Mouse (Mus musculus): ENCODE data around the gene 4921539E11Rik. TPM values are rescaled to one million over a fixed set of nuclear protein-coding genes. Genes with fewer than 3 reads are reported as not detected.

The 4921539E11Rik gene
- total and polyA plus RNA-seq, 2 experiments from 2014 or later: not detected

GRCm38 (mm10) chr4:103321461-103321860 lies 30.8 kb upstream of the 4921539E11Rik start:
- no peaks in the 10 kb centered on the region for H3K4me1 ChIP-seq (ENCODE audit: control insufficient read depth, insufficient read depth)
- H3K4me3 ChIP-seq (ENCODE audit: low read depth, low read length): no peak overlapping the region
- H3K36me3 ChIP-seq (replicated peaks; ENCODE audit: control insufficient read depth, insufficient read depth, low read length): peaks cover 15% of the 10 kb centered on the region
- TF ChIP-seq EP300 (IDR thresholded peaks at IDR 0.05; ENCODE audit: low read depth): no peak
- no peak for TF ChIP-seq CTCF (IDR thresholded peaks at IDR 0.05; ENCODE audit: low read depth)
- DNase-seq (ENCODE audit: low spot score) (no peak), ATAC-seq (ENCODE audit: insufficient read depth, low read depth) (no peak)
- no peak overlapping the region for H3K27ac ChIP-seq (ENCODE audit: low read depth)
- H3K9me3 ChIP-seq (replicated peaks; ENCODE audit: control insufficient read depth, low read length): no peaks in the 10 kb centered on the region
- no peaks in the 10 kb centered on the region for H3K27me3 ChIP-seq (ENCODE audit: control insufficient read depth, insufficient read depth, low read length)
- no peak overlapping the region for H3K9ac ChIP-seq (replicated peaks; ENCODE audit: low read depth, low read length)
- no peak overlapping the region for H3K4me2 ChIP-seq (ENCODE audit: low read depth, low read length)
- WGBS: 66% methylated on average over 6 of the region's 6 CpGs

GRCm38 (mm10) chr4:103315861-103316260 lies 25.2 kb upstream of the 4921539E11Rik start:
- ATAC-seq (ENCODE audit: insufficient read depth, low read depth): no peak
- no peaks in the 10 kb centered on the region for H3K27me3 ChIP-seq (ENCODE audit: control insufficient read depth, insufficient read depth, low read length)
- no peaks in the 10 kb centered on the region for H3K9me3 ChIP-seq (replicated peaks; ENCODE audit: control insufficient read depth, low read length)
- H3K27ac ChIP-seq (ENCODE audit: low read depth): no peak overlapping the region
- H3K36me3 ChIP-seq (replicated peaks; ENCODE audit: control insufficient read depth, insufficient read depth, low read length): peaks cover 3% of the 10 kb centered on the region; the same call in 1 of the 2 replicates
- WGBS: 75% methylated on average over 4 of the region's 4 CpGs
- H3K4me2 ChIP-seq (ENCODE audit: low read depth, low read length): no peak overlapping the region
- H3K4me1 ChIP-seq (ENCODE audit: control insufficient read depth, insufficient read depth): peaks cover 5% of the 10 kb centered on the region
- no peak overlapping the region for H3K4me3 ChIP-seq (ENCODE audit: low read depth, low read length)
- no peak for DNase-seq (ENCODE audit: low spot score)
- H3K9ac ChIP-seq (replicated peaks; ENCODE audit: low read depth, low read length): no peak overlapping the region
- TF ChIP-seq CTCF (IDR thresholded peaks at IDR 0.05; ENCODE audit: low read depth) (no peak), EP300 (IDR thresholded peaks at IDR 0.05; ENCODE audit: low read depth) (no peak)

- Histone ChIP-seq H3K27me3 (ENCODE audit: control insufficient read depth, insufficient read depth, low read length) (no peaks in the 10 kb centered on the region), H3K4me2 (ENCODE audit: low read depth, low read length) (peak overlapping the region; percentile 65), H3K9me3 (replicated peaks; ENCODE audit: control insufficient read depth, low read length) (no peaks in the 10 kb centered on the region), H3K27ac (ENCODE audit: low read depth) (0 out of 2 replicates have a peak overlapping the region, but pooled peaks have one; percentile 98), H3K36me3 (replicated peaks; ENCODE audit: control insufficient read depth, insufficient read depth, low read length) (peaks cover 3% of the 10 kb centered on the region; the same call in 1 of the 2 replicates), H3K4me1 (ENCODE audit: control insufficient read depth, insufficient read depth) (peaks cover 5% of the 10 kb centered on the region), H3K9ac (replicated peaks; ENCODE audit: low read depth, low read length) (peak overlapping the region; percentile 83), H3K4me3 (ENCODE audit: low read depth, low read length) (peak overlapping the region; percentile 66)
- DNase-seq (ENCODE audit: low spot score): no peak
- TF ChIP-seq CTCF (IDR thresholded peaks at IDR 0.05; ENCODE audit: low read depth): no peak
- TF ChIP-seq EP300 (IDR thresholded peaks at IDR 0.05; ENCODE audit: low read depth): no peak
- 52% methylated on average over 3 of the region's 3 CpGs for WGBS
- no peak for ATAC-seq (ENCODE audit: insufficient read depth, low read depth)
Measured at GRCm38 (mm10) chr4:103314526-103314910, 23.9 kb upstream of the 4921539E11Rik start.

GRCm38 (mm10) chr4:103313587-103314525 lies 23.2 kb upstream of the 4921539E11Rik start, which contains the start of gene Oma1:
Gene Oma1, plus strand, starts transcription at chr4:103313812.
- Histone ChIP-seq H3K27me3 (ENCODE audit: control insufficient read depth, insufficient read depth, low read length) (no peaks in the 10 kb centered on the region), H3K9me3 (replicated peaks; ENCODE audit: control insufficient read depth, low read length) (no peaks in the 10 kb centered on the region), H3K9ac (replicated peaks; ENCODE audit: low read depth, low read length) (peak within 1 kb of the TSS; percentile 83), H3K4me2 (ENCODE audit: low read depth, low read length) (peak within 1 kb of the TSS; percentile 65), H3K27ac (ENCODE audit: low read depth) (peak within 1 kb of the TSS; percentile 98), H3K36me3 (replicated peaks; ENCODE audit: control insufficient read depth, insufficient read depth, low read length) (no peaks in the 10 kb centered on the region), H3K4me3 (ENCODE audit: low read depth, low read length) (peak within 1 kb of the TSS; percentile 66), H3K4me1 (ENCODE audit: control insufficient read depth, insufficient read depth) (peaks cover 5% of the 10 kb centered on the region)
- under 1% methylated on average over 60 of the region's 61 CpGs for WGBS
- TF ChIP-seq EP300 (IDR thresholded peaks at IDR 0.05; ENCODE audit: low read depth): no peak; the same call in 1 of the 2 replicates
- peak; percentile 93 for TF ChIP-seq CTCF (IDR thresholded peaks at IDR 0.05; ENCODE audit: low read depth)
- ATAC-seq (ENCODE audit: insufficient read depth, low read depth): peak; percentile 100
- peak; percentile 97 for DNase-seq (ENCODE audit: low spot score)

GRCm38 (mm10) chr4:103303851-103304250 lies 13.2 kb upstream of the 4921539E11Rik start:
- Histone ChIP-seq H3K4me2 (ENCODE audit: low read depth, low read length) (no peak overlapping the region), H3K9me3 (replicated peaks; ENCODE audit: control insufficient read depth, low read length) (no peaks in the 10 kb centered on the region), H3K9ac (replicated peaks; ENCODE audit: low read depth, low read length) (no peak overlapping the region), H3K36me3 (replicated peaks; ENCODE audit: control insufficient read depth, insufficient read depth, low read length) (no peaks in the 10 kb centered on the region), H3K4me3 (ENCODE audit: low read depth, low read length) (no peak overlapping the region), H3K4me1 (ENCODE audit: control insufficient read depth, insufficient read depth) (no peaks in the 10 kb centered on the region), H3K27ac (ENCODE audit: low read depth) (no peak overlapping the region), H3K27me3 (ENCODE audit: control insufficient read depth, insufficient read depth, low read length) (no peaks in the 10 kb centered on the region)
- 86% methylated on average over 1 of the region's 1 CpGs for WGBS
- ATAC-seq (ENCODE audit: insufficient read depth, low read depth) (no peak), DNase-seq (ENCODE audit: low spot score) (no peak)
- TF ChIP-seq EP300 (IDR thresholded peaks at IDR 0.05; ENCODE audit: low read depth) (no peak), CTCF (IDR thresholded peaks at IDR 0.05; ENCODE audit: low read depth) (no peak)
